Mouse (Mus musculus): ENCODE data around the gene Zfand3. TPM values are rescaled to one million over a fixed set of nuclear protein-coding genes. Genes with fewer than 3 reads are reported as not detected.

Zfand3 gene
- polyA plus RNA-seq, 1 experiment from 2014 or later, result 55.1 TPM

DNA sequence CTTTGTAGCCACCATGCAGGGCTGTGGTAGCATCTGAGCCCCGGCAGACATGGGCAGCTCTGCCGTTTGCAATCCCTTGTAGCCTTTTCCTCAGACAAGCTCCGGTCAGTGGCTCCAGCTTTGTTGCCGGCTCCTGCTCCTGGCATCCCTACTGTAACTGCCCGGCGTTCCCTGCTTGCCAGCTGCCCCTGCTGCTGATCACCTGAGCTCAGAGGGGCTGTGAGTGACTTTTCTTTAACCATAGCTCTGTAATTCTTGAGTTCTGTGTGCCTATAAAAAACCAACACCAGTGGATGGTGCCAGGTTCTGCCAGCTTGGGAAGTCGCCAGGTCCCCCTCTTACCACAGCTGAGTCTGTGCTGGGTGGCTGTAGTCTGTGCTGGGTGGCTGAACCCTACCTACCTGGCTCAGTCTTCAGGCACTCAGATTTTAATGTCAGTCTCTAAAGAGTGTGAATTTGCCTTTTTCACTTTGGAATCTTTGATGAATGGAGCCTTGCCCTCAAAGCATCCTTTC lies 150.9 kb downstream of the Zfand3 start:
- Histone ChIP-seq H3K9ac (ENCODE audit: low read length) (no peak overlapping the region), H3K27me3 (ENCODE audit: control insufficient read depth, insufficient read depth, low read length) (no peaks in the 10 kb centered on the region), H3K4me1 (ENCODE audit: control insufficient read depth, insufficient read depth, low read length) (peaks cover 6% of the 10 kb centered on the region; the same call in 1 of the 2 replicates), H3K27ac (replicated peaks; ENCODE audit: low read depth, low read length) (no peak overlapping the region), H3K9me3 (ENCODE audit: control insufficient read depth, low read length) (no peaks in the 10 kb centered on the region), H3K4me3 (ENCODE audit: low read depth, low read length) (no peak overlapping the region), H3K4me2 (ENCODE audit: low read depth, severe bottlenecking) (no peak overlapping the region), H3K36me3 (ENCODE audit: control insufficient read depth, insufficient read depth, low read length) (no peaks in the 10 kb centered on the region)
- ATAC-seq (ENCODE audit: insufficient number of reproducible peaks, low FRiP score, low TSS enrichment, low read depth), result no peak
- no peak for DNase-seq (ENCODE audit: low spot score)
- 78% methylated on average over 7 of the region's 7 CpGs for WGBS

DNA sequence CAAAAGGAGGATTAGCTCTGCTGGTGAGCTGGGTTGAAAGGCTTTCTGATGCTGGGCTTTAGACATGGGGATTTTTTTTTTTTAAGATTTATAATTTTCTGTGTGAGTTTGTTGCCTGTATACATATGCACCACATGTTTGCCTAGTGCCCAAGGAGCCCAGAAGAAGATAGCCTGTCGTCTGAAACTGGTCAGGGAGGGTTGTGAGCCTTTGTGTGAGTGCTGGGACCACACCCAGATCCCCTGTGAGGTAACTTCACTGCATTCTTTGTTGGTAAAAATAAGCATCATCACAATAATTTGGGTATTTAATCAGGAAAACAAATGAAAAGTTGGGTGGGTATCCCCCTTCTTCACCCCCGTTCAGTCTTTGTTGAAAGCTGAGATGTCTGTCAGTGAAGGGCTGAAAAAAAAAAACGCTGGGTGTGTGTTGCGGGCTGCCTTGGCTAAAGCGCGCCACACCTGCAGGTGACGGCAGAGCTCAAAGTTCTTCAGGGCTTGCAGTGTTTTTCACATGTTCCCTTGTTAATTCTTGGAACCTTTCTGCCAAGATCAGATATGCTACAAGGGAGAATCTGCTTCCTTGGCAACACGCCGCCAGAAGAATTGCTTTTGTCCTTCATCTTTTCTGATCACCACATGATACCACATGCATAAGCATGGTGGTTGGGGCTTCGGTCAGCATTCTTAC lies 154.0 kb downstream of the Zfand3 start:
- H3K36me3 ChIP-seq (ENCODE audit: control insufficient read depth, insufficient read depth, low read length), result no peaks in the 10 kb centered on the region
- H3K9ac ChIP-seq (ENCODE audit: low read length), result no peak overlapping the region
- H3K9me3 ChIP-seq (ENCODE audit: control insufficient read depth, low read length), result no peaks in the 10 kb centered on the region
- no peak overlapping the region for H3K4me3 ChIP-seq (ENCODE audit: low read depth, low read length)
- peaks cover 4% of the 10 kb centered on the region; the same call in 1 of the 2 replicates for H3K4me1 ChIP-seq (ENCODE audit: control insufficient read depth, insufficient read depth, low read length)
- 83% methylated on average over 10 of the region's 10 CpGs for WGBS
- DNase-seq (ENCODE audit: low spot score) (no peak), ATAC-seq (ENCODE audit: insufficient number of reproducible peaks, low FRiP score, low TSS enrichment, low read depth) (no peak)
- no peak overlapping the region for H3K27ac ChIP-seq (replicated peaks; ENCODE audit: low read depth, low read length)
- no peaks in the 10 kb centered on the region for H3K27me3 ChIP-seq (ENCODE audit: control insufficient read depth, insufficient read depth, low read length)
- no peak overlapping the region for H3K4me2 ChIP-seq (ENCODE audit: low read depth, severe bottlenecking)

DNA sequence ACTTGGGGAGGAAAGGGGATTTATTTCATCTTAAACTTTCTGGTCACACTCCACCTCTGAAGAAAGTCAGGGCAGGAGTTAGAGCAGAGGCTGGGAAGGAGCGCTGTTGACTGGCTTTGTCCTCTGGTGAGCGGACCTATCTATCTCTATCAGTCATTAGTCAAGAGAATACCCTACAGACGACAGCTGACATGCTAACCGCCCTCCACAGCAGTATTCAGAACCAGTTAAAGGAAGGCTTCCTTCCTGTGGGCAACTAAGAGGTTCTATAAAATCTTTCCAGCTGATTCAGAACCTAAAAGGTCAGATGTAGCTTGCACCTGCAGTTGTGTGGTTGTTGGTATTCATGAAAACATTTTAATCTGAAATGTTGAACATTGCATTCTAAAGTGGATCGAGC lies 154.8 kb downstream of the Zfand3 start:
- H3K4me2 ChIP-seq (ENCODE audit: low read depth, severe bottlenecking), result no peak overlapping the region
- no peak overlapping the region for H3K9ac ChIP-seq (ENCODE audit: low read length)
- H3K27me3 ChIP-seq (ENCODE audit: control insufficient read depth, insufficient read depth, low read length), result no peaks in the 10 kb centered on the region
- no peaks in the 10 kb centered on the region for H3K4me1 ChIP-seq (ENCODE audit: control insufficient read depth, insufficient read depth, low read length)
- 80% methylated on average over 5 of the region's 5 CpGs for WGBS
- no peak overlapping the region for H3K27ac ChIP-seq (replicated peaks; ENCODE audit: low read depth, low read length)
- DNase-seq (ENCODE audit: low spot score) (no peak), ATAC-seq (ENCODE audit: insufficient number of reproducible peaks, low FRiP score, low TSS enrichment, low read depth) (no peak)
- H3K36me3 ChIP-seq (ENCODE audit: control insufficient read depth, insufficient read depth, low read length), result no peaks in the 10 kb centered on the region
- no peaks in the 10 kb centered on the region for H3K9me3 ChIP-seq (ENCODE audit: control insufficient read depth, low read length)
- H3K4me3 ChIP-seq (ENCODE audit: low read depth, low read length), result no peak overlapping the region

DNA sequence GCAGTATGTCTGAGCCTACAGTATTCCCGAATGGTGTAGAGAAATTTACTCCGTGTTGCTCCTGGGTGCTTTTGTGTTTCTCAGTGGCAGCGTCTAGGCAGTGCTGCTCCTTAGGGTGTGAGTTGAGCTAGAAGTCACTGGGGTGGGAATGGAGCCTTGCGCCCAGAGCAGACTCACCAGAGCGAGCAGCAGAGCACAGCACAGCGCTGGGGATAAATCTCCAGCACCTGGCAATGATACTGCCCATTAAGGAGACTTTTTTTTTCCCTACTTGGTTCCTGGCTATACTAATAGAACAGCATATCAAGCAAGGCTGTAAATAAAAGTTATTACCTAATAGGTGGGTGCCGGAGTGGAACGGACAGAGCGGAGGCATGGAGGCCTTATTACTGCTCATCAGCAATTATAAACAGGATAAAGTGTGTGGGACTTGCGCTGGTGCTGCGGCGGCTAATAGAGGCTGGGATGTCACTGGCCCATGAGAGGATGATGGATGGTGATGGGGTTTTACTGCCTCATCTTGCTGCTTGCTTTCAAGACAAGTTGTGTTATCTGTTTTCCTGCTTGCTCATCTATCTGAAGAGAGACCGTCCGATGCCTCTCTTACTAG lies 156.4 kb downstream of the Zfand3 start:
- ATAC-seq (ENCODE audit: insufficient number of reproducible peaks, low FRiP score, low TSS enrichment, low read depth) (no peak), DNase-seq (ENCODE audit: low spot score) (no peak)
- 65% methylated on average over 14 of the region's 14 CpGs for WGBS
- Histone ChIP-seq H3K36me3 (ENCODE audit: control insufficient read depth, insufficient read depth, low read length) (no peaks in the 10 kb centered on the region), H3K9me3 (ENCODE audit: control insufficient read depth, low read length) (no peaks in the 10 kb centered on the region), H3K4me1 (ENCODE audit: control insufficient read depth, insufficient read depth, low read length) (no peaks in the 10 kb centered on the region), H3K27ac (replicated peaks; ENCODE audit: low read depth, low read length) (no peak overlapping the region), H3K4me2 (ENCODE audit: low read depth, severe bottlenecking) (no peak overlapping the region), H3K4me3 (ENCODE audit: low read depth, low read length) (no peak overlapping the region), H3K9ac (ENCODE audit: low read length) (no peak overlapping the region), H3K27me3 (ENCODE audit: control insufficient read depth, insufficient read depth, low read length) (no peaks in the 10 kb centered on the region)

DNA sequence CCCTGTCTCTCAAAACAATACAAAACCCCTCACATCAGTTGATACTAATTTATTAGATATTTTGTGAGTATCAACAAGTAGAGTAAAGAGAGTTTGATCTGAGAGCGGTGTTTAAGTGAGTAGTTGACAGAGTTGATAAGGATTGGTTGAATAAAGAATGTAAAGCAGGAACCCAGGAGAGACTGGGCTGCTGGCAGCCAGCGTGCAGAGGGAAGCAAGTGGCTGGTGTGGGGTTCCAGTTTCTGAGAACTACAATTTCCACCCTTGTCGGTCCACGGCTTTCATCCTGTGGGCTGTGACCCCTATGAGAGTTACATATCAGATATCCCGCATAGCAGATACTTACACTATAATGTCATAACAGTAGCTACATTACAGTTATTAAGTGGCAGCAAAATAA lies 158.4 kb downstream of the Zfand3 start:
- Histone ChIP-seq H3K4me3 (ENCODE audit: low read depth, low read length) (no peak overlapping the region), H3K36me3 (ENCODE audit: control insufficient read depth, insufficient read depth, low read length) (no peaks in the 10 kb centered on the region), H3K27me3 (ENCODE audit: control insufficient read depth, insufficient read depth, low read length) (no peaks in the 10 kb centered on the region), H3K9me3 (ENCODE audit: control insufficient read depth, low read length) (no peaks in the 10 kb centered on the region), H3K27ac (replicated peaks; ENCODE audit: low read depth, low read length) (no peak overlapping the region), H3K4me2 (ENCODE audit: low read depth, severe bottlenecking) (no peak overlapping the region), H3K4me1 (ENCODE audit: control insufficient read depth, insufficient read depth, low read length) (no peaks in the 10 kb centered on the region), H3K9ac (ENCODE audit: low read length) (no peak overlapping the region)
- ATAC-seq (ENCODE audit: insufficient number of reproducible peaks, low FRiP score, low TSS enrichment, low read depth), result no peak
- 93% methylated on average over 5 of the region's 5 CpGs for WGBS
- DNase-seq (ENCODE audit: low spot score), result no peak

DNA sequence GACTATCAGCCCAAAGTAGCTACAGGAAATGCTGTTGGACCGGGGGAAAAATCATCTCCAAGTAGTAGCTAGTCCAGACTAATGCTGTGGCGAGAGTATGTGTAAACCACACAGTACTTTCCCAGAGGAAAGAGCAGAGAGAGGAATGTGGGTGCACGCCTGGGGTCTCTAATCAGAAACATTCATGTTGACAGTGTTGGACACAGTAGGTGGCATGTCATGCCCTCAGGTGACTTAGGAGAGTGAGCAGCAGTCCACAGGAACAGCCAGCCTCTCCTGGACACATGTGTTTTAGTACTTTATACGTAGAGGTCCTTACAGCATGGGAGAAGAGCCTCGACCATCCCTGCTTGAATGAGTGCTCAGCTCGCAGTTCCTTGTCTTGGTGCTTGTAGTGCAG lies 159.3 kb downstream of the Zfand3 start:
- no peaks in the 10 kb centered on the region for H3K27me3 ChIP-seq (ENCODE audit: control insufficient read depth, insufficient read depth, low read length)
- WGBS, result 70% methylated on average over 6 of the region's 6 CpGs
- no peak overlapping the region for H3K9ac ChIP-seq (ENCODE audit: low read length)
- no peak for DNase-seq (ENCODE audit: low spot score)
- no peaks in the 10 kb centered on the region for H3K9me3 ChIP-seq (ENCODE audit: control insufficient read depth, low read length)
- H3K36me3 ChIP-seq (ENCODE audit: control insufficient read depth, insufficient read depth, low read length), result no peaks in the 10 kb centered on the region
- no peak for ATAC-seq (ENCODE audit: insufficient number of reproducible peaks, low FRiP score, low TSS enrichment, low read depth)
- no peaks in the 10 kb centered on the region for H3K4me1 ChIP-seq (ENCODE audit: control insufficient read depth, insufficient read depth, low read length)
- no peak overlapping the region for H3K4me2 ChIP-seq (ENCODE audit: low read depth, severe bottlenecking)
- H3K27ac ChIP-seq (replicated peaks; ENCODE audit: low read depth, low read length), result no peak overlapping the region
- no peak overlapping the region for H3K4me3 ChIP-seq (ENCODE audit: low read depth, low read length)

DNA sequence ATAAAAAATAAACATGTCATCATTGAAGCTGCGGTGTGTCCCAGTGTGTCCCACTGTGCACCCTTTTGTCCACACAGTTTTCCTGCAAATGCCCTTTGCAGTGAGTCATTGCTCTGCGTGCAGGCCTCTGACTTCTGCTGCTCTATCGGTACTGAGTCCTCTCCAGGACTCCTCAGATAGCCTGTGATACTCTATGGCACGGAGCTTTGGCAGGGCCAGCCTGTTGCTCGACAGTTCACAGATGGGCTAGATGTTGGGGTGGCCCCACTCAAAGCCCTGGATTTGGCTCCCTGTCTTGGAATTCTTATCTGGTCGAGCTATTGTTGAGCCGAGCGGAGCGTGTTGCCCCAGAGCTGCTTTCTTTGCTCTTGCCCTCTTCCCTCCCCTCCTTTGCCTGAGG lies 160.3 kb downstream of the Zfand3 start:
- Histone ChIP-seq H3K4me3 (ENCODE audit: low read depth, low read length) (no peak overlapping the region), H3K36me3 (ENCODE audit: control insufficient read depth, insufficient read depth, low read length) (no peaks in the 10 kb centered on the region), H3K4me2 (ENCODE audit: low read depth, severe bottlenecking) (no peak overlapping the region), H3K9me3 (ENCODE audit: control insufficient read depth, low read length) (no peaks in the 10 kb centered on the region), H3K9ac (ENCODE audit: low read length) (no peak overlapping the region), H3K27ac (replicated peaks; ENCODE audit: low read depth, low read length) (no peak overlapping the region), H3K4me1 (ENCODE audit: control insufficient read depth, insufficient read depth, low read length) (no peaks in the 10 kb centered on the region), H3K27me3 (ENCODE audit: control insufficient read depth, insufficient read depth, low read length) (no peaks in the 10 kb centered on the region)
- ATAC-seq (ENCODE audit: insufficient number of reproducible peaks, low FRiP score, low TSS enrichment, low read depth) (no peak), DNase-seq (ENCODE audit: low spot score) (no peak)
- WGBS, result 88% methylated on average over 9 of the region's 9 CpGs

DNA sequence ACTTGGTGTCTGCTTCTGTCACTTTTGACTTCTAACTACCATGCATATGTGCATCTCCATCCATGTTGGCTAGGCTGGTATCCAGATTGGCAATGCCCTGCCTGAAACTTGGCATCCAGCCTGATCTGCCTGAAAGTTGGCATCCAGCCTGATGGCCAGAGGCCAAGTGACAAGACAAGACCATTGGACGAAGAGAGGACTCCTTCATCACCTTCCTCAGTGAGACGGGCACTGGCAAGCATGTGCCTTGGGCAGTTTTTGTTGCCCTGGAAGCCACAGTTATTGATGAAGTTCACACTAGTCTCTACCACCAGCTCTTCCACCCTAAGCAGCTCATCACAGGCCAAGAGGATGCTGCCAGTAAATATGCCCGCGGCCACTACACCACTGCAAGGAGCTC lies 172.9 kb downstream of the Zfand3 start:
- 93% methylated on average over 4 of the region's 4 CpGs for WGBS
- Histone ChIP-seq H3K4me1 (ENCODE audit: control insufficient read depth, insufficient read depth, low read length) (no peaks in the 10 kb centered on the region), H3K4me2 (ENCODE audit: low read depth, severe bottlenecking) (no peak overlapping the region), H3K9me3 (ENCODE audit: control insufficient read depth, low read length) (no peaks in the 10 kb centered on the region), H3K27me3 (ENCODE audit: control insufficient read depth, insufficient read depth, low read length) (no peaks in the 10 kb centered on the region), H3K9ac (ENCODE audit: low read length) (no peak overlapping the region), H3K4me3 (ENCODE audit: low read depth, low read length) (no peak overlapping the region), H3K27ac (replicated peaks; ENCODE audit: low read depth, low read length) (no peak overlapping the region), H3K36me3 (ENCODE audit: control insufficient read depth, insufficient read depth, low read length) (0 out of 2 replicates have a peak, but pooled peaks cover 3% of the 10 kb centered on the region)
- ATAC-seq (ENCODE audit: insufficient number of reproducible peaks, low FRiP score, low TSS enrichment, low read depth), result no peak
- DNase-seq (ENCODE audit: low spot score), result no peak
